Mouse (Mus musculus): ENCODE data around the gene Stac. TPM values are rescaled to one million over a fixed set of nuclear protein-coding genes. Genes with fewer than 3 reads are reported as not detected.

The Stac gene
- 6.4 and 6.6 TPM in 2 replicates for total RNA-seq (2021)
- long read RNA-seq, experiment 1, transcript Stac-201 (11 exons, 2,644 nt): major isoform, 9 of 17 reads
- long read RNA-seq, experiment 1, transcript Stac-202 (10 exons, 2,241 nt): minor isoform, 5 of 17 reads
- long read RNA-seq, experiment 1, partial matches to known transcripts: 2 of 17 reads
- long read RNA-seq, experiment 1, other reads (novel, unspliced or antisense): 1 of 17 reads
- long read RNA-seq, experiment 2, transcript Stac-201 (11 exons, 2,644 nt): major isoform, 6 of 12 reads
- long read RNA-seq, experiment 2, partial matches to known transcripts: 1 of 12 reads
- long read RNA-seq, experiment 2, other reads (novel, unspliced or antisense): 3 of 12 reads

DNA sequence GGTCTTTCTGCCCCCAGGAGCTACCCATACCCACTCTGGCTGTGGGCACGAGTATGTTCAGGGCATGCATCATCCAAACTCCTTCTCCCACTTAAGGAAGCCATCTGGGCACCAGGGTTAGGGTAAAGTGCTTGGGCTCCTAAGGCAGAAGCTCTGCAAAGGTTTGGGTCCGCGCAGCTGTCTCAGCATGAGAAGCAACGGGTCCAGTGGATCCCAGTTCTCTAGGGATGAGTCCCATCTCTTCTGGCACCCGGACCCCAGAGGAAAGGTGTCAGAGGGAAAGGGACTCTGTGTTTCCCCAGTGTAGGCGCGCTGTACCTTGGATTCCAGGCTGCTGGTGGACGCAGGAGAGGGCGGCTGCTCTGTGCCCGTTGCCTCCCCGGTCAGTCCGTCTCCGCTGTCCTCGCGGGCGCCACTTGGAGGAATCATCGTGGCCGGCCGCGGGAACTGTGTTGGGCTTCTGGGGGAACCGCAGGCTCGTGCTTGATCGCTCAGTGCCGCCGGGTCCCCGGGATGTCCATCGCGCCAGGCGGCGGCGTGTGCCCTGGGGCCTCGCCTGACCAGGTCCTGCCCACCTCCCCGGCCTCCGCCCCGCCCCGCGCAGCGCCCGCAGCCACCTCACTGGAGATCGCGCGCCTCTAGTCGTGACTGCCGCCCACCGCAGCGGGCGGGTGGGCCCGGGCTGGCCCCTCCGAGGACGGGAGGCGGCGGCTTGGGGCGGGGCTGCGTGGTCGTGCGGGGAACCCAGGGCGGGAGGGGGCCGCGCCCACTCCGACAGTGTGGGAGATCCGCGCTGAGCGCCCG, at the start of gene Stac:
TSS of gene Stac (minus strand) at position 669 of the 804 bp plus-strand sequence.
- peak; percentile 57 for DNase-seq

- DNase-seq: no peak
Measured at GRCm38 (mm10) chr9:111739431-111740245, 49.5 kb upstream of the Stac start.

DNA sequence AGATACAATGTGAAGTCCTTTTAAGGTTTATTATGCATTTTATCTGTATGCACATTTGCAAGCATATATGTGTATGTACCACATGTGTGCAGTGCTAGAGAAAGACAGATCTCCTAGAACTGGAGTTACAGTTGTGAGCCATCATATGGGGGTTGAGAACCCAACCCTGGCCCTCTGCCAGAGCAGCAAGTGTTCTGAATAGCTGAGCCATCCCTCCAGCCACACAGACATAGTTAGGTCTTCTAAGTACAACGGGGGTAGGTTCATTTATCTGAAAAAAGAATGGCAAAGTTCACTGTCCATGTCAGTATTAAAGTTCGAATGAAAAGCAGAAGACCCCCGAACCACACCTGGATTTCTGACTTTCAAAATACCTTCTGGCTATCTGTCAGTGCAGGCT, 48.9 kb upstream of the Stac start:
- no peak for DNase-seq

GRCm38 (mm10) chr9:111737796-111738195, 47.6 kb upstream of the Stac start:
- no peak for DNase-seq

GRCm38 (mm10) chr9:111735931-111736330, 45.8 kb upstream of the Stac start:
- no peak for DNase-seq

DNA sequence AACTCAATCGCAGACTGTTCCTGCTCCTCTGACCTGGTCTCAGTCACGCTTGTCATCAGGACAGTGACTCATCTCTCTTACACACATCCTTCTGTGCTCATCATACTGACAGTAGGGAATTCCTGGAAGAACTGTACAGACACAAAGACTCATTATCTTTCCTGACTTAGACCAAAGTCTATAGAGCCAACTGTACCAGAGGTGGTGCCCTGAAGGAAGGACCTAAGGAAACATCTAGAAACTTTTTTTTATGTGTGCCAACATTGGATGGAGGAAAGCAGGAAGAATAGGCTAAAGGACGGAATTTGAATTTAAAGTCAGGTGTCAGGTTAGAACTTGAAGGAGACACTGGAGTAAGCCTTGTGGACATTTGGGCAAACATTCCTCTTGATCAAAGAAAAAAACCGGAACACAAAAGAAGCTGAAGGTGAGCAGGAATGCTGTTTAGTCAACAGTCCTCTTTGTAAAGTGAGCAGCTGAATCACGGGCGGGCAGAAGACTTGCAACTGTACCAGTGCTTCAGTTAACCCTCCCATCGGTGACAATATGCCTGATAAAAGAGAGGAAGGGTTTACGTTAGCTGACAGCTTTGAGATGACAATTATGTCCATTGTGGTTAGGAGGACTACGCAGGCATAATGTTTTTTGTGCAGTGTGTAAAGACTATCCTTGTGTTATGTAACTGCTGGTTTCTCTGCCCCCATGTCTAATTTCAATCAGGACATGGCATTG, 42.0 kb upstream of the Stac start:
- DNase-seq: no peak

DNA sequence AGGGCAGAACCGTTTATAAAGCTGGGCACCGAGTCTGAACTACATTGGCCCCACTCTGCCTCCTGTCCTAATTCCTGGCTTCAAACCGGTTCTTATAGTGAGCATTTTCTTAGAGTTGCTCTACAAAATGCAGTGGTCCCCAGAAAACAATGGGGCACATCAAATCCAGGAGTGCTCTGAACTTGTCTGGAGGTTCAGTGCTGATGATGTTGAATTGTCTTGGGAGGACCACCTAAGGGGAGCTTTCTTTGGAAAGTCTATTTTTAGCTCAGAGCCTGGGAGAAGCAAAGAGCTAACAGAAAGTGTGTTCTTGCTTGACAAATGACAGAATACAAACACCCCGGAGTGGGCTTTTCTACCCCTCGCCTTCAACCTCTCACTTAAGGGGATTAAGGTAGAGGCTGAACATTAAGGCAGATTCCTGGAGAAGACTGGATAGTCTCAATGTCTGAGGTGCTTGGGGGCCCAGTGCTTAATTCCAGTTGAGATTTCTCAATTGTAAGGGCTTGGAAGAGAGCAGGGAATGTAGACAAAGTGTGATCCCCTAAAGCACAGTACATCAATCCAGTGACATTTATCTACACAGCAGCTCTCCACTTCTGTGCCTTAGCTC, 34.9 kb upstream of the Stac start:
- DNase-seq: no peak

- no peak for DNase-seq
Measured at GRCm38 (mm10) chr9:111714457-111714856, 24.3 kb upstream of the Stac start.

DNA sequence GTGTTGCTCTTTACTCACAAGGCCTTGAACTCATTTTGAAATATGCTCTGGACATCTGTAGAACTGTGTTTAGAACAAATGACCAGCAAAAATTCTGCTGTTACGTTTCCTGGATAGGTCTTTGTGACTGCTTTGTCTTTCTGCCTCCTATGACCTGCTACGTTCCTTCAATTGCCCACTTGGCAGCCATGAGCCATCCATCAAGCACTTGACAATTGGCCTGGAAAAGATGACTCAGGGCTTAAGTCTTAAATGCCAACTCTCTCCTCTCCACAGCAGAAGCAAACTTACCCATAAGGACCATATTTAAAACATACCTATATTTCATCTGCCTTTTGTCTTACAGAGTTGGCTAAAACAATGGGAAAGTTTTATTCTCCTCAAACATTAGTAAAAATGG, 10.0 kb upstream of the Stac start:
- peak; percentile 83 for DNase-seq

- no peak for DNase-seq
Measured at GRCm38 (mm10) chr9:111690484-111690855, 322 bp upstream of the Stac start.

- no peak for DNase-seq
Measured at GRCm38 (mm10) chr9:111689146-111689545, 1.0 kb downstream of the Stac start.

DNA sequence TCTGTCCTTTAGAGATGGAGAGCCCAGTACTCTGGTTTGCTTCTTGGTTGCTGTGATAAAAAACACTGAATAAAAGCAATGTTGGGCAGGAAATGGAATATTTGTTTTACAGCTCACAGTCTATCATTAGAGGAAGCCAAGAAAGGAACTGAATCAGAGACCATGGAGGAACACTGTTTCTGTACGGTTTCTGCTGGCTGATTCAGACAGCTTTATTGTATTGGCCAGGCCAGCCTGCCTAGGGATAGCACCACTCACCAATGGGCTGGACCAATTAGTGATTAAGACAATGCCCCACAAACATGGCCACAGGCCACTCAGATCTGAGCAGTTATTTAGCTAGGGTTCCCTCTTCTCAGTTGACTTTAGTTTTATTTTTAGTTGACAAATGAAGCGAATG, 6.0 kb downstream of the Stac start:
- no peak for DNase-seq

DNA sequence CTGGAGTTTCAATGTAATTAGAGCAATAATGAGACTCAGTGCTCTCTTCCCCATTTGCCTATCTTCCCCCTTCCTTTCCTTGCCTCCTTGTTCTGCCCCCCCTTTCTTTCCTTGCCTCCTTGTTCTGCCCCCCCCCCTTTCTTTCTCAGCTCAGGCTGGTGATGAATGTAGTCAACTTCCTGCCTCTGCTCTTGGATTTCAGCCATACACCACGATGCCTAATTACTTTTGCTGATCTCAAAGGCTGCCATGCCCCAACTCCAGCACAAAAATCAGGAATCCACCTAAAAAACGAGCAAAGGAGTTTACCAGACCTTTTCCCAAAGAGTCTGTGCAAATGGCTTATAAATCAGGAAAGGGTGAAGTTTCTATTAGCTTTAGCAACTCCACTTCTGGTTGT, 10.6 kb downstream of the Stac start:
- no peak for DNase-seq

DNA sequence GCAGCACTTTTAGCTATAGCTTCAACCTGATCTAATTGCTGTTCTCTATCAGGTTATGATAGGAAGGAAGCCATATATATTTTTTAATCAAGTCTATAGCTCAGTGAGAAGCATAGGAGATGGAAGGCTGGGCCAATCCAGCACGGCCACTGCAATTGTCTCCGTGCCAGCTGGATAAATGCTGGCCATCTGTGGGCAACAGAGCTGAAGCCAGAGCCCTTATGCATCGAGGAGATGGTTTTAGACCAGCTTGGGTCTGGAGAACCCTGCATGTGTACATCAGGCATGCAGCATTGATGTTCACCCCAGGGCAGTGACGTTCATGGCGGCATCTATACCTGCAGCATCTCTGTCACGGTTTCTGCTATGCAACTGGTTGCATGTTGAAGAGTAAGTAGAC, 20.3 kb downstream of the Stac start:
- no peak for DNase-seq

- DNase-seq: no peak
Measured at GRCm38 (mm10) chr9:111655066-111655465, 35.1 kb downstream of the Stac start.

DNA sequence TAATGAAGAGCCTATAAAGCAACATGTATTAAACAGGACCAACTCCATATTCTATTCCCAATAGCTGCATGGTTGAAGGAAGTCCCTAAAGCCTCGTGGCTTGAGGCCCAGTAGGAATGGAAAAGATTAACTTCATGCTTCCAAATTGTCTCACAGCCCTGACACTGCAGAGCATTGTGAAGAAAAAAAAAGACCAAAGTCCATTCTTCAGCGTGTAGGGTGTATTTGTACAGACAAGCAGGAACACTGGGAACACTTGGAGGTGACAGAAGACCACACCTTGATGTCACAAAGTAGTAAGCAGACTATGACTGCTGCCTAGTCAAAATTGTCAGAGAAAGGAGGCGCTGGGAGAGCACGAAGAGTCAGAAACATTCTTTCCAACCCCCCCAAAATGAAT, 45.9 kb downstream of the Stac start:
- no peak for DNase-seq

- no peak for DNase-seq
Measured at GRCm38 (mm10) chr9:111643369-111643768, 46.8 kb downstream of the Stac start.

DNA sequence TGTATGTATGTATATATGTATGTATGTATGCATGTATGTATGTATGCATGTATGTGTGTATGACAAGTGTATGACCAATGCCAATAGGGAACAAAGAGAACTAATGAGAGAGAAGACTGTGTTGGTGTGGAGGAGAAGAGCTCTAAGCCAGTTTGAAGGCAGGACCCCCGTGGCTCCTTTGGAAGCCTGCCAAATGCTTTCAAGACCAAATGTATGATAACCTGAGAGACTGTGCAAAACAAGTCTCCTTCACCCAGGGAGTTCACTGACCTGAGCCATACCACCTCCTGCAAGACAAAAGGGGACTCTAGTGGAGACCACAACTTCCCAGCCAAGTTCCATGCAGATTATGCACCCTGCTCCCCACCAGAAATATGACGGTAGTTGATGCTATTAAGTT, 52.5 kb downstream of the Stac start:
- DNase-seq: no peak

GRCm38 (mm10) chr9:111632833-111633232, 57.3 kb downstream of the Stac start:
- no peak for DNase-seq

- no peak for DNase-seq
Measured at GRCm38 (mm10) chr9:111621191-111621590, 69.0 kb downstream of the Stac start.

DNA sequence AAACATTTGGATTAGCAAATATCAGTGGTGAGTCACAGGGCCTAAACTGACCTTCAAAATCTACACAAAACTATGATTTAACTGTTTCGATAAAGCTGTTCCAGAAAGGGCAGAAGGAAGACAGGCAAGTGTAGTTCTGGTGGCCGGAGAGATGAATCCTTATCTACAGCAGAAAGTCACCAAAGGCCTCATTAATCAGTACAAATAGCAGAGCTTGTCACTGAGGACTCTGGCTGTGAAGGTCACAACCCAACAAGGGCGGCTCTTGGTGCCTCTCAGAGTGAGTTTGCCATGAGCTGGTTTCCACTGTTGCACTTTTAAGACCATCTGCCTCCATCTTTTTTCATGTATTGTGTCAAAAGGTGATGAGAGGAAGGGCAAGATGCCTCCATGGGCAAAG, 78.8 kb downstream of the Stac start:
- DNase-seq: peak; percentile 62

DNA sequence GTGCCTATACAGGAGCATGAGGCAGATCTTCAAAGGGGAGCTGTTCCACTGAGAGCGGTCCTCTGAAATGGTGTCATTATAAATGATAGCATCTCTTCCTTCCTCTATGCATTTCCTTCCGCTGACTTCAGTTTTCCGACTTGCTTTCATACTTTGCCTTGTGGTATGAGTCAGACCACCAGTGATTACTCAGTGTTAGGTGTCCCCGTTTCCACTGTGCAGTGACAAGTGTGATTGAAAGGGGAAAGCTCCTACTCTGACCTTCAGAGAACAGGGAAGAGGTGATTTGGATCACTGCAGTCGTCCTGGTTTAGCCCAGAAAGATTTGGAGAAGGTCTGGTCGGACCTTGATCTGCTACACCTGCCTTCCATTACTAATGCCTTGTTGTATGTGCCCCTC, 81.4 kb downstream of the Stac start:
- DNase-seq: peak; percentile 39
